ENCODE assay signal across 27 mouse cellular contexts in the genomic region with DNA sequence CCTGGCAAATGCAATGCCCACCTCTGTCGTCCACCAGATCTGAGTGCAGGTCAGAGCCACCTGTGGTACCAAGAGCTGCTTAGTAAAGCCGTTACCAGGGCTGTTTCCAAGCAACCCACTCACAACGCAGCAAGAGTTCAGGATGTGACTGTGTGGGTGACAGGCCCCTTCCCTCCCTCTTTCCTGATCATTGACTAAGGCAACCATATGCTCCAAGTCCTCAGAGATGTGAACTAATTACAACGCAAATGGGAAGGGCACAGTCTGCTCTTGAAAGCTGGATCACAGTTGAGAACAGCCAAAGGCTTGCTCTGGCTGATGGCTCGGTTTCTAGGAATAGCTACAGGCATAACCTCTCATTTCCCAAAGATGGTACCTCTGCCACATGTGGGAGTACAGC.
A peak's percentile ranks its signal among the peaks of the same experiment; 100 is the strongest.
DNase-seq lines count a peak whose midpoint lies in the region; ATAC-seq and TF ChIP-seq lines count a peak whose summit lies in the region.
"Had no signal": no experiment of that assay in that cellular context is flagged by ENCODE, and none has a peak within 500 bp of the region (broad histone marks: within the 10 kb centered on the region; RNA-seq: fewer than 3 reads in every experiment).

No protein-coding gene starts in this region.

- H3K4me3 ChIP-seq in hindbrain, postnatal 0 days (ENCODE audit: low read length) = no peak overlapping the region
- H3K4me3 ChIP-seq in hindbrain, embryonic 11.5 days (ENCODE audit: low read depth, low read length) = no peak overlapping the region
- H3K4me3 ChIP-seq: embryonic facial prominence, embryonic 12.5 days; hindbrain, embryonic 12.5 days; limb, embryonic 10.5 days; limb, embryonic 15.5 days; liver, embryonic 13.5 days; midbrain, embryonic 13.5 days; neural tube, embryonic 15.5 days had no signal

- no peaks in the 10 kb centered on the region for H3K4me1 ChIP-seq in hindbrain, postnatal 0 days (ENCODE audit: insufficient read depth, low read length)
- H3K4me1 ChIP-seq in hindbrain, embryonic 11.5 days (replicated peaks; ENCODE audit: control insufficient read depth, insufficient read depth, low read length) = no peaks in the 10 kb centered on the region
- H3K4me1 ChIP-seq: embryonic facial prominence, embryonic 12.5 days; hindbrain, embryonic 12.5 days; limb, embryonic 10.5 days; limb, embryonic 15.5 days; liver, embryonic 13.5 days; midbrain, embryonic 13.5 days; neural tube, embryonic 15.5 days had no signal

- H3K36me3 ChIP-seq in hindbrain, postnatal 0 days (ENCODE audit: insufficient read depth, low read length) = no peaks in the 10 kb centered on the region
- no peaks in the 10 kb centered on the region for H3K36me3 ChIP-seq in hindbrain, embryonic 11.5 days (ENCODE audit: control insufficient read depth, insufficient read depth, low read length)
- H3K36me3 ChIP-seq: embryonic facial prominence, embryonic 12.5 days; hindbrain, embryonic 12.5 days; limb, embryonic 10.5 days; limb, embryonic 15.5 days; liver, embryonic 13.5 days; midbrain, embryonic 13.5 days; neural tube, embryonic 15.5 days had no signal

- TF ChIP-seq CTCF in hindbrain, postnatal 0 days (IDR thresholded peaks at IDR 0.05; ENCODE audit: low read depth) = no peak

- WGBS in hindbrain, postnatal 0 days = 51% methylated on average over 5 of the region's 5 CpGs
- 79% methylated on average over 5 of the region's 5 CpGs for WGBS in hindbrain, embryonic 11.5 days

- H3K9ac ChIP-seq in hindbrain, postnatal 0 days (replicated peaks; ENCODE audit: low read length) = no peak overlapping the region
- no peak overlapping the region for H3K9ac ChIP-seq in hindbrain, embryonic 11.5 days (ENCODE audit: low read depth, low read length)
- H3K9ac ChIP-seq: embryonic facial prominence, embryonic 12.5 days; hindbrain, embryonic 12.5 days; limb, embryonic 15.5 days; liver, embryonic 13.5 days; midbrain, embryonic 13.5 days; neural tube, embryonic 15.5 days had no signal

- peak; percentile 33 for DNase-seq in hindbrain, postnatal 0 days (ENCODE audit: low spot score)
- no peak for DNase-seq in hindbrain, embryonic 11.5 days (ENCODE audit: low spot score)
- peak; percentile 3 to 4 for DNase-seq in right cerebral cortex, adult 2 months (ENCODE audit: low spot score in 2 of 2)
- DNase-seq in right cerebral cortex, postnatal 14 days = no peak
- DNase-seq in layer of hippocampus, adult 9-10 months (ENCODE audit: low spot score) = peak; percentile 27
- DNase-seq in urinary bladder, adult 2 months (ENCODE audit: low spot score) = no peak
- DNase-seq in embryo, embryonic 10 days (ENCODE audit: low spot score) = no peak
- DNase-seq: adrenal gland, postnatal 25 days; cerebellum, adult 8-10 months; cerebellum, postnatal 36 days; embryo, embryonic 11 days; gastrocnemius, postnatal 10 days; kidney, adult 9 months; kidney, postnatal 10 days; liver, embryonic 13.5 days; lung, adult 18-20 months; lung, postnatal 10 days; retina, postnatal 1 day had no signal

- no peak overlapping the region for H3K4me2 ChIP-seq in hindbrain, postnatal 0 days (ENCODE audit: low read depth, low read length)
- no peak overlapping the region for H3K4me2 ChIP-seq in hindbrain, embryonic 11.5 days (replicated peaks; ENCODE audit: low read depth, low read length)
- H3K4me2 ChIP-seq: embryonic facial prominence, embryonic 12.5 days; hindbrain, embryonic 12.5 days; limb, embryonic 15.5 days; liver, embryonic 13.5 days; midbrain, embryonic 13.5 days; neural tube, embryonic 15.5 days had no signal

- no peaks in the 10 kb centered on the region for H3K27me3 ChIP-seq in hindbrain, postnatal 0 days (ENCODE audit: insufficient read depth, low read length)
- H3K27me3 ChIP-seq in hindbrain, embryonic 11.5 days (ENCODE audit: control insufficient read depth, insufficient read depth, low read length) = no peaks in the 10 kb centered on the region
- H3K27me3 ChIP-seq: embryonic facial prominence, embryonic 12.5 days; hindbrain, embryonic 12.5 days; limb, embryonic 15.5 days; liver, embryonic 13.5 days; midbrain, embryonic 13.5 days; neural tube, embryonic 15.5 days had no signal

- H3K27ac ChIP-seq in hindbrain, postnatal 0 days = no peak overlapping the region
- H3K27ac ChIP-seq in hindbrain, embryonic 11.5 days (ENCODE audit: low read depth, low read length) = no peak overlapping the region
- H3K27ac ChIP-seq: embryonic facial prominence, embryonic 12.5 days; hindbrain, embryonic 12.5 days; limb, embryonic 10.5 days; limb, embryonic 15.5 days; liver, embryonic 13.5 days; macrophage; midbrain, embryonic 13.5 days; neural tube, embryonic 15.5 days had no signal

- H3K9me3 ChIP-seq in hindbrain, postnatal 0 days (ENCODE audit: low read length) = no peaks in the 10 kb centered on the region
- H3K9me3 ChIP-seq in hindbrain, embryonic 11.5 days (ENCODE audit: control insufficient read depth, low read length) = no peaks in the 10 kb centered on the region
- H3K9me3 ChIP-seq: embryonic facial prominence, embryonic 12.5 days; hindbrain, embryonic 12.5 days; limb, embryonic 10.5 days; limb, embryonic 15.5 days; liver, embryonic 13.5 days; midbrain, embryonic 13.5 days; neural tube, embryonic 15.5 days had no signal

- no peak for ATAC-seq in hindbrain, postnatal 0 days
- no peak for ATAC-seq in hindbrain, embryonic 11.5 days (ENCODE audit: low FRiP score)
- ATAC-seq: CD4-positive, CD25-positive, alpha-beta regulatory T cell, adult 4 months; intestine, postnatal 0 days; midbrain, embryonic 13.5 days had no signal

Comparison
In these comparisons a context has a peak if more than half of its experiments do, and no peak if none do; other contexts are left out.
1. DNase-seq: peak in hindbrain, postnatal 0 days (single experiment), right cerebral cortex, adult 2 months (2 of 2) and layer of hippocampus, adult 9-10 months (single experiment); none in hindbrain, embryonic 11.5 days (single experiment), right cerebral cortex, postnatal 14 days (single experiment), urinary bladder, adult 2 months (single experiment) and embryo, embryonic 10 days (single experiment).